In the genomic region with DNA sequence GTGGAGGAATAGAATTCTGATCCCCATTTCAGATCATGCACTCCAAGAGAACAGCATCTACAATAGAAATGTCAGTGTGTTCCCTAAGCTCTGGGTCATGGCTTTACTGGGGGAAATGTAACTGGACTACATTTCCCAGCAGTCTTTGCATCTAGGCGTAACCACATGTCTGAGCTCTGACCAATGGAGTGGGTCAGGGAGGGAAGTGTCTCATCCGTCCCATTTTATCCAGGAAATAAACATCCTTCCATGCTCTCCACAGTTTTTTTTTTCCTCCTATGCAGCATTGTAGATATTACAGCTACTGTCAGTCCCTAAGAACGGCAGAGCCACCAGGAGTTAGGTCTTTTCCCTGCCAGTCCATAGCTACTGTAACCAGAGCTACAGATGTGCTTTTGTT, we compare ENCODE assay signal across 8 mouse cellular contexts. TPM values are rescaled to one million over a fixed set of nuclear protein-coding genes. Genes with fewer than 3 reads are reported as not detected.
DNase-seq lines count a peak whose midpoint lies in the region; ATAC-seq and TF ChIP-seq lines count a peak whose summit lies in the region.

No protein-coding gene starts in this region.

- H3K36me3 ChIP-seq in heart, embryonic 11.5 days (ENCODE audit: control insufficient read depth, insufficient read depth, low read length) = no peaks in the 10 kb centered on the region
- no peaks in the 10 kb centered on the region for H3K36me3 ChIP-seq in kidney, embryonic 15.5 days
- no peaks in the 10 kb centered on the region for H3K36me3 ChIP-seq in liver, postnatal 0 days (replicated peaks; ENCODE audit: insufficient read depth, low read length)
- H3K36me3 ChIP-seq in neural tube, embryonic 15.5 days = no peaks in the 10 kb centered on the region

- H3K4me2 ChIP-seq in heart, embryonic 11.5 days = peak overlapping the region; percentile 56
- H3K4me2 ChIP-seq in kidney, embryonic 15.5 days = peak overlapping the region; percentile 47
- peak overlapping the region; percentile 18; the same call in 1 of the 2 replicates for H3K4me2 ChIP-seq in liver, postnatal 0 days (ENCODE audit: low read depth, low read length)
- peak overlapping the region; percentile 50 for H3K4me2 ChIP-seq in neural tube, embryonic 15.5 days

- no peak overlapping the region for H3K27ac ChIP-seq in heart, embryonic 11.5 days (ENCODE audit: low read depth, low read length)
- H3K27ac ChIP-seq in kidney, embryonic 15.5 days = peak overlapping the region; percentile 55
- no peak overlapping the region for H3K27ac ChIP-seq in liver, postnatal 0 days (ENCODE audit: low read depth)
- peak overlapping the region; percentile 75 for H3K27ac ChIP-seq in neural tube, embryonic 15.5 days (replicated peaks)

- DNase-seq in 416B (ENCODE audit: low read depth) (peak; percentile 85), ES-CJ7 (ENCODE audit: low read depth, low spot score) (peak; percentile 73)
- DNase-seq in cerebellum, postnatal 14 days = peak; percentile 50 to 71
- peak; percentile 33 for DNase-seq in liver, postnatal 0 days

- H3K4me1 ChIP-seq in heart, embryonic 11.5 days (ENCODE audit: control insufficient read depth, insufficient read depth, low read length) = peaks cover 28% of the 10 kb centered on the region
- H3K4me1 ChIP-seq in kidney, embryonic 15.5 days = peaks cover 70% of the 10 kb centered on the region
- H3K4me1 ChIP-seq in liver, postnatal 0 days (ENCODE audit: insufficient read depth) = peaks cover 15% of the 10 kb centered on the region
- H3K4me1 ChIP-seq in neural tube, embryonic 15.5 days = peaks cover 40% of the 10 kb centered on the region

- H3K9me3 ChIP-seq in heart, embryonic 11.5 days (replicated peaks; ENCODE audit: control insufficient read depth, low read length) = no peaks in the 10 kb centered on the region
- H3K9me3 ChIP-seq in kidney, embryonic 15.5 days (replicated peaks) = no peaks in the 10 kb centered on the region
- H3K9me3 ChIP-seq in liver, postnatal 0 days (ENCODE audit: low read length) = no peaks in the 10 kb centered on the region
- no peaks in the 10 kb centered on the region for H3K9me3 ChIP-seq in neural tube, embryonic 15.5 days (replicated peaks)

- H3K4me3 ChIP-seq in heart, embryonic 11.5 days (ENCODE audit: low read depth, low read length) = no peak overlapping the region
- H3K4me3 ChIP-seq in kidney, embryonic 15.5 days (replicated peaks) = no peak overlapping the region
- H3K4me3 ChIP-seq in liver, postnatal 0 days (ENCODE audit: low read depth, low read length) = no peak overlapping the region
- H3K4me3 ChIP-seq in neural tube, embryonic 15.5 days (replicated peaks) = 0 out of 2 replicates have a peak overlapping the region, but pooled peaks have one; percentile 1

- no peak for TF ChIP-seq CTCF in liver, postnatal 0 days (IDR thresholded peaks at IDR 0.05; ENCODE audit: low read depth)

- 8% methylated on average over 3 of the region's 3 CpGs for WGBS in heart, embryonic 11.5 days (ENCODE audit: insufficient replicate concordance)
- 9% methylated on average over 3 of the region's 3 CpGs for WGBS in kidney, embryonic 15.5 days
- 5% methylated on average over 3 of the region's 3 CpGs for WGBS in liver, postnatal 0 days (ENCODE audit: insufficient replicate concordance)
- WGBS in neural tube, embryonic 15.5 days = 10% methylated on average over 3 of the region's 3 CpGs

- no peak overlapping the region for H3K9ac ChIP-seq in heart, embryonic 11.5 days (ENCODE audit: low read depth, low read length)
- no peak overlapping the region for H3K9ac ChIP-seq in kidney, embryonic 15.5 days
- H3K9ac ChIP-seq in liver, postnatal 0 days (replicated peaks) = no peak overlapping the region
- no peak overlapping the region for H3K9ac ChIP-seq in neural tube, embryonic 15.5 days (replicated peaks)

- H3K27me3 ChIP-seq in heart, embryonic 11.5 days (ENCODE audit: control insufficient read depth, insufficient read depth, low read length) = no peaks in the 10 kb centered on the region
- no peaks in the 10 kb centered on the region for H3K27me3 ChIP-seq in kidney, embryonic 15.5 days
- H3K27me3 ChIP-seq in liver, postnatal 0 days (ENCODE audit: insufficient read depth, low read length) = no peaks in the 10 kb centered on the region
- no peaks in the 10 kb centered on the region for H3K27me3 ChIP-seq in neural tube, embryonic 15.5 days (replicated peaks)

- TF ChIP-seq EP300 in liver, postnatal 0 days (IDR thresholded peaks at IDR 0.05; ENCODE audit: low read depth) = no peak

- ATAC-seq in heart, embryonic 11.5 days (replicated peaks; ENCODE audit: insufficient number of reproducible peaks, low FRiP score, low TSS enrichment) = no peak
- no peak for ATAC-seq in kidney, embryonic 15.5 days (replicated peaks; ENCODE audit: low FRiP score)
- peak; percentile 83 for ATAC-seq in liver, postnatal 0 days
- peak; percentile 56; the same call in 1 of the 2 replicates for ATAC-seq in neural tube, embryonic 15.5 days (ENCODE audit: low FRiP score)
- no peak for ATAC-seq in erythroid progenitor cell, adult 5-6 weeks (replicated peaks; ENCODE audit: low FRiP score, poor library complexity, severe bottlenecking)

RNA-seq across cellular contexts. Expression of gene Cstad, which starts 3.9 kb away (rescaled TPM):
- polyA plus RNA-seq in heart, embryonic 11.5 days (2014; fragmentation: Nextera tagmentation; extraction: Ambion mirVana) = 1.7 and 2.4 TPM in 2 replicates
- polyA plus RNA-seq in kidney, embryonic 15.5 days (2015; fragmentation: Nextera tagmentation; extraction: Ambion mirVana) = 1.2 and 1.8 TPM in 2 replicates
- 0.22 TPM in 2 replicates for polyA plus RNA-seq in liver, postnatal 0 days (2015; fragmentation: Nextera tagmentation; extraction: Ambion mirVana)
- 0.31 and 0.83 TPM in 2 replicates for polyA plus RNA-seq in neural tube, embryonic 15.5 days (2015; fragmentation: Nextera tagmentation; extraction: Ambion mirVana)
- not detected in 2 replicates for total RNA-seq in erythroid progenitor cell, adult 5-6 weeks (2015; ENCODE audit: low replicate concordance)
- total RNA-seq in erythroid progenitor cell, adult 5-6 weeks (2017; ENCODE audit: low replicate concordance) = not detected in 2 replicates

Comparison
In these comparisons a context has a peak if more than half of its experiments do, and no peak if none do; other contexts are left out.
1. DNase-seq: peak in every context shown above with its lines; median percentile 85 in 416B; 73 in ES-CJ7; 60 in cerebellum, postnatal 14 days; 33 in liver, postnatal 0 days.
2. ATAC-seq: peak in liver, postnatal 0 days (single experiment) and neural tube, embryonic 15.5 days (single experiment); none in heart, embryonic 11.5 days (single experiment), kidney, embryonic 15.5 days (single experiment) and erythroid progenitor cell, adult 5-6 weeks (single experiment).
3. H3K27ac ChIP-seq: peak in kidney, embryonic 15.5 days (single experiment) and neural tube, embryonic 15.5 days (single experiment); none in heart, embryonic 11.5 days (single experiment) and liver, postnatal 0 days (single experiment).
4. Peak in every context shown above with its lines, with median percentiles within 50 percentile points of each other: H3K4me2 ChIP-seq.